Mouse (Mus musculus) brain, embryonic 14.5 days (tissue): ENCODE measurements around the gene Ssr1.

ENCODE experiments used
- CTCF ChIP-seq: fragments of 200-500 bp; IDR thresholded peaks from 2 replicates; pipeline ENCODE4 v1.5.1; 2012; ENCODE audit warnings: inconsistent platforms, mild to moderate bottlenecking, moderate library complexity, borderline replicate concordance; ENCODE audit not compliant: insufficient read depth, insufficient read length; ENCODE audit errors: extremely low read depth
- POLR2A ChIP-seq: fragments of 200-500 bp; IDR thresholded peaks from 2 replicates; pipeline ENCODE4 v1.6.1; 2012; ENCODE audit warnings: mild to moderate bottlenecking, inconsistent platforms, borderline replicate concordance; ENCODE audit not compliant: poor library complexity, insufficient read depth, insufficient read length, severe bottlenecking; ENCODE audit errors: extremely low read depth

DNA sequence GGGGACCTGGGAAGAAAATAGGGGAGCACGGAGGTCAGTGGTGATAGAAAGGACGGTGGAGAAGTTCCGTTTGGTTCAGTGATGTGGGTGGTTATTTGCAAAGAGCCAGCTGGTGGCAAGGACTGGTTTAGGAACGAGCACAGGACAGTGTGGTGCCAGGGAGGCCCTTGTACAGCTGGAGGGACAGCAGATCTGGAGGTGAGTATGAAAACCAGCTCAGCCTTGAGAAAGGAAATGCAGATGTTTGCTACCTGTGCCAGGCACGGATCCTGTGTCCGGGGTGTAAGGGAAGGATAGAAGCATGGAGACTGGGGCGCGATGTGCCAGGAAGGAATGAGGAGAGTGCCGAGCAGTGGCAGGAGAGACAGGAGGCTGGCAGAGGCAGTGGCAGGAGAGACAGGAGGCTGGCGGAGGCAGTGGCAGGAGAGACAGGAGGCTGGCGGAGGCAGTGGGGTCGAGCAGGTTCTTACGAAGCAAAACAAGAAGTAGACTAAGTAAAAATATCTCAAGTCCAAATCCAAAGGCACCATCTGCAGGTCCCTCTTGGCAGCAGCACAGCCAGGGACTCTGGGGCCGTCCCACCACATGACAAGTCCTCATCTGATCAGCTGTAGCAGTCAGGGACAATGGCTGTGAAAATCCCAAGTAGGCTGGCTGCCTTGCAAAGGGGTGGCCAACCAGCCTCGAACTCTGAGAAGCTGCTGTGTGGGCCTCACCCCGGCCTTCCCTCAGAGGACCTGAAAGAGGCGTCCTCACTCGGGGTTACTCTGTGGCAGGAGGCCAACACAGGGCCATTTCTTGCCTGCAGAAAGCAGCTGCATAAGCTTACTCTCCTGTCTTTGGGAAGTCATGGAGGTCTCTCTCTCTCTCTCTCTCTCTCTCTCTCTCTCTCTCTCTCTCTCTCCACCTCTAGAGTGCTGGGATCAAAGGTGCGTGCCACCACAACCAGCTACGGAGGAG is 29.6 kb downstream of the Ssr1 start:
- no peak for TF ChIP-seq CTCF
- TF ChIP-seq POLR2A: no peak
